Mouse (Mus musculus) liver, embryonic 14.5 days (tissue): ENCODE measurements around the gene Stk38. TPM values are rescaled to one million over a fixed set of nuclear protein-coding genes. Genes with fewer than 3 reads are reported as not detected.

Experiments used
- ATAC-seq: fragments of 200-750 bp; cut with Nextera tagmentation; 2 replicates; pipeline ENCODE4 v1.8.0; 2017; ENCODE audit warnings: moderate number of reproducible peaks, mild to moderate bottlenecking, moderate library complexity; ENCODE audit not compliant: insufficient read depth
- DNase-seq, 3 experiments: peaks; one replicate each; pipeline ENCODE4 v3.0.0-alpha.2; 2012 to 2013; ENCODE audit warnings: low read depth in 3 of 3, low spot score in 3 of 3
- H3K27ac ChIP-seq: fragments of 300-500 bp; sonication (generic); 2 replicates; pipeline ENCODE4 v1.5.1; 2014; ENCODE audit warnings: moderate library complexity, mild to moderate bottlenecking, control low read depth, inconsistent platforms
- H3K27me3 ChIP-seq: fragments of 300-500 bp; sonication (generic); 2 replicates; pipeline ENCODE4 v1.6.1; 2014; ENCODE audit warnings: mild to moderate bottlenecking, low read length, moderate library complexity; ENCODE audit not compliant: control insufficient read depth, insufficient read depth
- H3K36me3 ChIP-seq: fragments of 300-500 bp; sonication (generic); replicated peaks from 2 replicates; pipeline ENCODE4 v1.6.1; 2014; ENCODE audit warnings: low read depth; ENCODE audit not compliant: control insufficient read depth, insufficient read depth
- H3K4me1 ChIP-seq, 2 experiments: fragments of 200-500 bp in 1 of 2; fragments of 300-500 bp in 1 of 2; sonication (generic) in 1 of 2; replicated peaks; 2 replicates each; pipeline ENCODE4 v1.6.1; 2012 to 2014; ENCODE audit warnings: antibody characterized with exemption in 1 of 2, inconsistent platforms in 1 of 2, low read length in 1 of 2; ENCODE audit not compliant: control insufficient read depth in 2 of 2, insufficient read depth in 2 of 2
- H3K4me2 ChIP-seq: fragments of 300-500 bp; sonication (generic); 2 replicates; pipeline ENCODE4 v1.6.1; 2014; ENCODE audit warnings: low read depth, mild to moderate bottlenecking, control low read depth, moderate library complexity
- H3K4me3 ChIP-seq, 2 experiments: fragments of 200-500 bp in 1 of 2; fragments of 300-500 bp in 1 of 2; sonication (generic) in 1 of 2; 2 replicates each; pipeline ENCODE4 v1.5.1; 2012 to 2014; ENCODE audit warnings: low read depth in 2 of 2, low read length in 2 of 2, mild to moderate bottlenecking in 2 of 2, control low read depth in 1 of 2, inconsistent platforms in 1 of 2, moderate library complexity in 1 of 2; ENCODE audit not compliant: insufficient read depth in 1 of 2
- H3K9ac ChIP-seq: fragments of 300-500 bp; sonication (generic); replicated peaks from 2 replicates; pipeline ENCODE4 v1.6.1; 2014; ENCODE audit warnings: mild to moderate bottlenecking, control low read depth, moderate library complexity
- H3K9me3 ChIP-seq: fragments of 300-500 bp; sonication (generic); 2 replicates; pipeline ENCODE4 v1.6.1; 2016; ENCODE audit warnings: low read length, mixed read lengths; ENCODE audit not compliant: control insufficient read depth
- CTCF ChIP-seq: IDR thresholded peaks from 2 replicates; pipeline ENCODE4 v1.5.1; 2016; ENCODE audit warnings: antibody characterized with exemption, low read depth, control low read depth
- EP300 ChIP-seq: IDR thresholded peaks from 2 replicates; pipeline ENCODE4 v1.6.1; 2016; ENCODE audit warnings: antibody characterized with exemption, low read depth
- WGBS: fragments of 180-500 bp; shearing (Covaris S2); extraction: QIAGEN DNeasy Blood & Tissue Kit; methylation state at CpG from one replicate; pipeline ENCODE4 v1.1.7; 2014; ENCODE audit not compliant: insufficient replicate concordance; 5-methylcytosine and 5-hydroxymethylcytosine counted together
- polyA plus RNA-seq, 2 experiments: library from polyadenylated mRNA; depleted of rRNA in 1 of 2; stranded (reverse) in 1 of 2; unstranded in 1 of 2; fragments of >200 nt; fragmentation: Nextera tagmentation in 1 of 2; extraction: Ambion mirVana in 1 of 2; gene quantifications; 2 replicates each; pipeline versions ENCODE4 v1.2.1 to v1.2.3; 2012 to 2014

The Stk38 gene
- polyA plus RNA-seq, 2 experiments, result 29.2 to 31.8 TPM

DNA sequence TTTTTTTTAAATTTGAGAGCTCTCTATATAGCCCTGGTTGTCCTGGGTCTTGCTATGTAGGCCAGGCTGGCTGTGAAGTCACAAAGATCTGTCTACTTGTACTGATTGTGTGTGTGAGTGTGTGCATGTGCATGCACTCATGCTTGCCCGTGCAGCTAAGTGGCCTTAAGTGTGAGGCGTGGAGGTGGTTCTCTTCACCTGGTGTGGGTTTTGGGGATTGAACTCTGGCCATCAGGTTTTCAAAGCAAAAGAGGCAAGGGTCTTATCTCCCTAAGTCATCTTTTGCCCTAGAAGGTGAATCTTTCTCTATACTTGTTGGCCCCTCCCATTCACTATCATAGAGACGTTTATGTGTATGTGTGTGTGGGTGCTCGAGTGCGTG, 41.7 kb upstream of the Stk38 start:
- H3K4me2 ChIP-seq, result no peak overlapping the region
- DNase-seq, result no peak
- H3K27ac ChIP-seq, result no peak overlapping the region
- WGBS, result 61% methylated on average over 5 of the region's 5 CpGs
- TF ChIP-seq CTCF (no peak), EP300 (no peak)
- no peak overlapping the region for H3K9ac ChIP-seq
- peaks cover 29% of the 10 kb centered on the region for H3K36me3 ChIP-seq
- H3K27me3 ChIP-seq, result no peaks in the 10 kb centered on the region
- no peaks in the 10 kb centered on the region for H3K9me3 ChIP-seq
- peaks cover 3 to 9% of the 10 kb centered on the region in 2 experiments; a peak in 2 of 4 replicates for H3K4me1 ChIP-seq
- no peak for ATAC-seq
- no peak overlapping the region for H3K4me3 ChIP-seq

DNA sequence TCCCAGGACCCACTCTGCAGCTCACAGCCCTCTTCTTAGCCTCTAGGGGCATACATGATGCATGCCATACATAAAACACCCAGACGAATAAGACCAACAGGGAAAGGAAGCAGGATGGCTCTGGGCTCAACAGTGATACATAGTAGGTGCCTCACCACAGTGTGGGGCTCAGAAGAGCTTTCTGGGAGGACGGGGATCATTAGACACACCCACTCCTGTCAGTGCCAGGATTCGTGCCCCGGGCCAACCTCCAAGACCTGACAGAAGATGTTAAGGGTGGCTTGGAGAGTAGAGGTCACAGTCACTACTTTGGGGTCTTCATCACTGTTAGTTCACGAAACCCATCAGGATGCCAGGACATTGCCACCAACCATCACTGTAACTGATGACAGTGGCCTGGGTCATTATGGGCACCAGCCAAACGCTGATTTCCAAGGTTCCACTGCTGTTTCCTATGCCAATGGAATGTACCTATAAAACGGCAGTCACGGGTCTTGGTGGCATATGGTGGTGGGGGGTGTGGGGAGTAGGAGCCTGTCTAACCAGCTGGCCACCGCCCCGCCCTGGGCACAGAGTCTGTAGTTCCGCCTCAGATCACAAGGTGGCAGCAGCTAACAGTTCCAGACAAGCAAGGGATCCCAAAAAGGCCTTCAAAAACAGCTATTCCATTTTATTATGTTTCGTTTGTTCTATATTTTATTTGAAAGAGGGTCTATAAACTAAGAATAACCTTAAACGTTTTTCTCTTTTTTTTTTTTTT, 41.1 kb upstream of the Stk38 start:
- TF ChIP-seq EP300 (no peak), CTCF (peak; percentile 86)
- no peak overlapping the region for H3K4me3 ChIP-seq
- peaks cover 3 to 9% of the 10 kb centered on the region in 2 experiments; a peak in 2 of 4 replicates for H3K4me1 ChIP-seq
- H3K27ac ChIP-seq, result no peak overlapping the region
- H3K9me3 ChIP-seq, result no peaks in the 10 kb centered on the region
- WGBS, result 18% methylated on average over 13 of the region's 13 CpGs
- DNase-seq (no peak), ATAC-seq (no peak)
- H3K4me2 ChIP-seq, result no peak overlapping the region
- H3K27me3 ChIP-seq, result no peaks in the 10 kb centered on the region
- H3K36me3 ChIP-seq, result peaks cover 35% of the 10 kb centered on the region
- H3K9ac ChIP-seq, result no peak overlapping the region

DNA sequence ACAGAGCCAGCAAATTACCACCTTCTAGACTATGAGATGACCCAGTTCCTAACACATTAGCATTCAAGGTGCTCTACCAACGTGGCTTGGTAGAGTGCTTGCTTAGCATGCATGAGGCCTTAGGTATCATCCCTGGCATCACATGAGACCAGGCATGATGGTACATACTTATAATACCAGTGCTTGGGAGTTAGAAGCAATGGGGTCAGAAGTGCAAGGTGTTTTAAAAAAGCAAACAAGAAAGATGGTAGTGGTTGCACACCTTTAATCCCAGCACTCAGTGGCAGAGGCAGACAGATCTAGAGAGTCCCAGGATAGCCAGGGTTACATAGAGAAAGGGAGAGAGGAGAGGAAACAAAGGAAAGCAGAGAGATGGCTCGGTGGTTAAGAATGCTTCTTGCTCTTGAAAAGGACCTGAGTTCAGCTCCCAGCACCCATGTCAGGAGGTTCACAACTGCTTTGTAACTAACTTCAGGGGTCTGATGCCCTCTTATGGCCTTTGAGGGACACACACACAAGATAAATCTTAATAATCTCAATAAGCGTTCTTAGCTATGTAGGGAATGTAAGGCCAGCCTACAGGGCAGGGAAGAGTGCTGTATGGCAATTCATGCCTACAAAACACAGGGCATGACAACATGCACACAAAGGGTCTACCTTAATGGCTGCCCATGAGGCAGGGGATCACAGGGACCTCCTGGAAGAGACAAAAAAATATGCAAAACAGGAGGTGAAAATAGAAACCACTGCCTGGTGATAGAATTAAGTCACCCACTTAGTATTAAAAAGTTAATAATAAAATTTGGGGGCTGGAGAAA, 40.1 kb upstream of the Stk38 start:
- Histone ChIP-seq H3K4me2 (no peak overlapping the region), H3K9ac (no peak overlapping the region), H3K27ac (no peak overlapping the region), H3K36me3 (peaks cover 45% of the 10 kb centered on the region), H3K4me1 (peaks cover 3 to 9% of the 10 kb centered on the region in 2 experiments; a peak in 2 of 4 replicates), H3K4me3 (no peak overlapping the region), H3K9me3 (no peaks in the 10 kb centered on the region), H3K27me3 (no peaks in the 10 kb centered on the region)
- WGBS, result 64% methylated on average over 3 of the region's 3 CpGs
- ATAC-seq (no peak), DNase-seq (no peak)
- TF ChIP-seq EP300 (no peak), CTCF (no peak)

DNA sequence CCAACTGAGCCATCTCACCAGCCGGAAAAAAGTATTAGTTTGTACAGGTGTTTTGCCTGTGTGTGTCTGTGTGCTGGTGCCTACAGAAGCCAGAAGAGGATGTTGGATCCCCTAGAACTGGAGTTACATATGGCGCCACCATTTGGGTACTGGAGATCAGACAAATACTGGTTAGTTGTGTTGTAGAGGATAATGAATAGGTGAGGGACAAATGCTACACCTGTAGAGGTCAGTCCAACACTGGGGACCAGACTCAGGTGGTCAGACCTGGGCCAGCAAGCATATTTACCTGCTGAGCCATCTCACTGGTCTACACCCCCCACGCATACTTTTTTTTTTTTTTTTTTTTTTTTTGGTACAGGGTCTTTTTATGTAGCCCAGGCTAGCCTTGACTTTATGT, 39.1 kb upstream of the Stk38 start:
- TF ChIP-seq CTCF (no peak), EP300 (no peak)
- Histone ChIP-seq H3K4me1 (peaks cover 3 to 9% of the 10 kb centered on the region in 2 experiments; a peak in 2 of 4 replicates), H3K27ac (no peak overlapping the region), H3K4me2 (no peak overlapping the region), H3K4me3 (no peak overlapping the region), H3K27me3 (no peaks in the 10 kb centered on the region), H3K36me3 (peaks cover 56% of the 10 kb centered on the region), H3K9ac (no peak overlapping the region), H3K9me3 (no peaks in the 10 kb centered on the region)
- DNase-seq, result no peak
- ATAC-seq, result no peak
- WGBS, result 93% methylated on average over 3 of the region's 3 CpGs
